Mouse (Mus musculus) layer of hippocampus, postnatal 10 days (tissue): ENCODE data around the gene Rab21. TPM values are rescaled to one million over a fixed set of nuclear protein-coding genes. Genes with fewer than 3 reads are reported as not detected.

Experiments used
- DNase-seq, 2 experiments: peaks; one replicate each; pipeline ENCODE4 v3.0.0; 2021; ENCODE audit warnings: low spot score in 2 of 2
- total RNA-seq, 2 experiments: library from RNA; stranded (reverse); gene quantifications; 2 replicates each; pipeline ENCODE4 v1.2.3; 2021

The Rab21 gene
- total RNA-seq, 2 experiments from 2014 or later = 49.2 to 51.0 TPM

DNA sequence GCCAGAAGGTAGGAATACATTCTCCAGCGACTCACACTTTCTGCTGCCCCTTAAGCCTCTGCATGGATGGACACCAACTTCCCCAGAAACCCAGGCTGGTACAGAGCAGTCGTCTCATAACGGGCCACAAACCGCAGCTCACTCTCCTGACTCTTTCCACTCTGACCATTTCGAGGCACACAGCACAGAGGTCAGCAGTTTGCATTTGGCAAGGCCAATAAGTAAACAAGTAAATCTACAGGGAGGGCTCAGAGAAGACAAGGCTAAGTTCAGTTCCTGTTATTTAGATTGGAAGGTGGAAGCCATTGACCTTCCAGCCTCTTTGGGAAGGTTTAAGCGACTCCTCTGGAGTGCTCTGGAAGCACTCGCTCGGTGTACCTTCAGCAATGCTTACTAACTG lies 26.5 kb downstream of the Rab21 start:
- DNase-seq = no peak

DNA sequence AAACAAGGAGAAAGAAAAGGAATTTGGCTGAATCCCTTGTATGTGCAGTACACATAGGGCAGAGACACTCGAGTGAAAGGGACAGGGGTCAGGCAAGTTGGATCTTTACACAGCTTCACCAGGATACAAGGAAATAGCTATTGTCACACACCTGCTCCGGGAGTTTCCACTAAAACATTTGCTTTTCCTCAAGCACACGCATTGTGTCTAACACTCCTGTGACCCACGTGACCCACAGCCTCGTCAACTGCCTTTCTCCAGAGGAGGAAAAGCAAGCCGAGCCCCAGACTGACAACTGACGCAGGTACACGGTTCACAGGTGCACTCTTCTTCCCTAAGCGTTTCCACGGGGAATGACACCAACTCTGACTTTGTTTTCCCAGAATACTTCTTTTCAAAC lies 31.2 kb downstream of the Rab21 start:
- DNase-seq = no peak

- no peak for DNase-seq
Measured at GRCm38 (mm10) chr10:115281381-115281780, 34.0 kb downstream of the Rab21 start.

GRCm38 (mm10) chr10:115271649-115272048 lies 43.7 kb downstream of the Rab21 start:
- DNase-seq = no peak

DNA sequence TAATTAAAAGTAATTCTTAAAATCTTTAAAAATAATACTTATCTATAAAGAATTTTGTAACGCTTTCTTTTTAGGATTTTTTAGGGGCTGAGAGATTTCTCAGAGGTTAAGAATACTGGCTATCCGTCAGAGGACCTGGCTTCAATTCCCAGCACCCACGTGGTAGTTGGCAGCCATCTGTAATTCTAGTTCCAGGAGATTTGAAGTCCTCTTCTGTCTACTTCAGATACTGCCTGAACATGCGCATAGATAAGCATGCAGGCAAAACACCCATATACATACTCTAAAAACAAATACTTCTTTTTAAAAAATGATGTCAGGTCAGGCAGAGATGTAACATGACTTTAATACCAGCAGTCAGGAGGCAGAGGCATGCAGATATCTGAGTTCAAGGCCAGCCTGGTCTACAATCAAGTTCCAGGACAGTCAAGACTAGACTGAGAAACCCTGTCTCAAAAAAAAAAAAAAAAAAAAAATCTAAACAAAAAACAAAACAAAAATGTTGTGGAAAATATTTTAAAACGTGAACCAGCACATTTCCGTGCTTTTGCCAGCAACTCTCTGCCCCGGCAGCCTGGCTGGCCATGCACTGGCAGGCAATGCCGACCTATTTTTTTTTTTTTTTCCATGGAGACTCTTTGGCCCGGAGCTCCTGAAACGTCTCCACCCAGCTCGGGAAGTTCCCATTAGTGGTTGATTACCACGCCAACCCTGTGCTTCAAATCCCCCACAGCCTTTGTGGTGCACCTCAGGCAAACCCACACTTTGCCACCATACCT lies 44.6 kb downstream of the Rab21 start:
- DNase-seq = no peak

DNA sequence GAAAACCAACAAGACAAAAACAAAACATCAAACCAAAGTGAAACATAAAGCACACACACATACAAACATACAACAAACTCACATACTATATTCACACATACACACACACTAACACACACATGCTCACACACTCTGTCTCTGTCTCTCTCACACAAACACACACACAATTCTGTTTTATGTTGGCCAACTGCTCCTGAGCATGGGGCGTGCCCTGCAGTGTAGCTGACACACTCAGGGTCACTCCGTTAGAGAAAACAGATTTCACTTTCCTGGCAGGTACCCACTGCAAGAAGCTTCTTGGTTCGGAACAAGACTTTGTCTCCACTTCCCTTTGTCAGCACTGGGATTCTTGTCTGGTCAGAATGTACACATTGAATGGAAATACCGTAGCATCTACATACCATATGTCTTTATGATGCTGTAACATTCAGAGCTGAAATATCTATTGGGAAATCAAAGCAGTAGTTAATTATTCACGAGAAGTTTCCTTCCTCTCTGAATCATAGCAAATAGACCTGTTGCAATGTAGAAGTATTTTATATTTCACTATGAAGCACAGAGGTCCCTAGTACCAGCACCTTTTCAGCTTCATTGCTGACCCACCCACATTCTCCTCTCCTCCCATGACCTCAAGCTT lies 52.4 kb downstream of the Rab21 start:
- DNase-seq = no peak

GRCm38 (mm10) chr10:115262261-115262660 lies 53.1 kb downstream of the Rab21 start:
- DNase-seq = no peak

DNA sequence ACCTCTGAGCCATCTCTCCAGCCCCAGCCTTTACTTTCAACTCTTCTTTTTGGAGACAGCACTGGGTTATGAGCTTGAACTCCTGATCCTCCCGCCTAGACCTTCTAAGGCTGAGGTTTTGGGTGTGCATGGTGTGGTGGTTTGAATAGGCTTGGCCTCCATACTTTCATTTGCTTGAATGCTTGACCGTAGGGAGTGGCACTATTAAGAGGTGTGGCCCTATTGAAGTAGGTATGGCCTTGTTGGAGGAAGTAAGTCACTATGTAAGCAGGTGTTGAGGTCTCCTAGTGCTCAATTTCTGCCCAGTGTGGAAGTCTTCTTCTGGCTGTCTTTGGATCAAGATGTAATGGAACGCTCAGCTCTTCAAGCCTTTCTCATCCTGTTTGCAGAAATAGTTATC lies 54.0 kb downstream of the Rab21 start:
- no peak for DNase-seq

GRCm38 (mm10) chr10:115256162-115256561 lies 59.2 kb downstream of the Rab21 start:
- no peak for DNase-seq

DNA sequence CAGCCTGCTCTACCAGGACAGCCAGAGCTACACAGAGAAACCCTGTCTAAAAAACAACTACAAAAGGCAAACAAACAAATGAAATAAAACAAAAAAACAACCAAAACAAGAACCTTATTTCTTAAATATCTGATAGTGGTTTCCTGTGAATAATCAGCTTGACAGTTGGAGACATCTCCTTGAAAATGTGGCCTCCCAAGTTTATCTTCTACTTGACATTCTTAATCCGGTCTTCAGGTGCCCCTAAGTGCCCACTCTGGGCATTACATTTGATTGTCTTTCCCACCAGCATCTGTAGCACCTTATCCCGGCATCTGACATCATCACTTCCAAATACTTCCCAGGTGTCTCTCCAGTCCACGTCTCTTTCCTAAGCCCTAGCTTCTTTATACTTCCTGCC lies 61.9 kb downstream of the Rab21 start:
- no peak for DNase-seq

DNA sequence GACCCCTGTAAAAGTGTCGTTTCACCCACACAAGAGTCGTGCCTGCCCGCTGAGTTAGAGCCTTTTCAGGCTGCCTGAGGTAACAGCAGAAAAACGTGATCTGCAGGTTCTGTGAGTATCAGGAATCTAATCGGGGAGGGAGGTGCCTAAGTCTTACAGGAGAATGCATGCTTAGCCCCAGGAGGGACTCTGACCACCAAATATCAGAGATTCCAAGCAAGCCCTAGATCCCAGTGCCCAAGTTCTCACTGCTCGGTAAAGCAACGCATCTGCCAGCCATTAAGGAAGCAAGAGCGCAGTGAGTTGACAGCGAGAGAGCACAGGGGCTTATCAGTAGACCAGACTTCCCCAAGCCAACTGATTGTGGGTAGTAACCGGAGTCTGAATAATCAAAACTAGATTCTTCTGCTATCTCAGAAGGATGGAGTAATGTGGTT lies 63.1 kb downstream of the Rab21 start:
- DNase-seq = no peak

DNA sequence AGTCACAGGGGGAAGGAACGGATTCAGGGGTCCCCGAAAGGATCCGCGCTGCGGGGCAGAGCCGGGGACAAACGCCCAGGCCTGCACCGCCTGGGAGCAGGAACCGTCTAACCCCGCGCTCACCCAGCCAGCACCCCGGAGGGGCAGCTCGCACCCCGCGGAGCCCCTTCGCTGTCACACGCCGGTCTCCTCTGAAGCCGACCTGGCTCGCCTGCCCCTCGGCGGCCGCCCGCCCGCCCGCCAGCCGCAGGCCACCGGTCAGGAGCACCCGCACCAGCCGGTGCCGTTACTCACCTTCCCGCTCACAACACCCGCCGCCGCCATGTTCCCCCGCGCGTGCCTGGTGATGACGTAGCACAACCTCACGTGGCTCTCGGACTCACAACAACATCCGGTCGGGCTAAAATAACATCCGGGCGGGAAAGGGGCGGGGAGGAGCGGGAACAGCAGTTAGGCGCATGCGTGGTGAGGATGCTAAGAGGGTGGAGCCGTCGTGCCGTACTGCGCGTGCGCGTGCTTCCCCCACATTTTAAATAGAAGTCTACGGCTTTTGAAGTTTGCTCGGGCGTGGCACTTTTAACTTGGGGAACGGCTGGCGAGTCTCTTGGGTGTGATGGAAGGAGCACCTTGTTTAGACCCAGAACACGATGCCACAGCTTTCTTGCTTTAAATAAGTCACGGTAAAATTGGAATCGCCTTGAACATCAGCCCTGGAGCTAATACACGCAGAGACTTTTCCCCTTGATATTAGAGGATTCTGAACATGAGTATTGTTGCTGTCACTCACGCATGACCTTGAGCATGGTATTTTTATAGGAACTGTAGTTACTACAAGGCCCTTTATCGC lies 64.1 kb downstream of the Rab21 start, which contains the start of gene Tbc1d15:
Gene Tbc1d15, minus strand, starts transcription at position 380 of the 847 bp plus-strand sequence.
- peak; percentile 96 to 97 for DNase-seq

- no peak for DNase-seq
Measured at GRCm38 (mm10) chr10:115250235-115251087, 64.9 kb downstream of the Rab21 start.

GRCm38 (mm10) chr10:115248041-115248440 lies 67.4 kb downstream of the Rab21 start:
- DNase-seq = no peak

GRCm38 (mm10) chr10:115245488-115245887 lies 69.9 kb downstream of the Rab21 start:
- DNase-seq = no peak

- DNase-seq = no peak
Measured at GRCm38 (mm10) chr10:115241082-115241595, 74.3 kb downstream of the Rab21 start.

GRCm38 (mm10) chr10:115237931-115238330 lies 77.5 kb downstream of the Rab21 start:
- no peak for DNase-seq
